Mouse (Mus musculus): Measurements from ENCODE around the gene Pon3.

GRCm38 (mm10) chr6:5238799-5239198 is 17.3 kb downstream of the Pon3 start:
- no peak for TF ChIP-seq CTCF (IDR thresholded peaks at IDR 0.05; ENCODE audit: extremely low read depth, insufficient read depth, low read length)
- TF ChIP-seq POLR2A (IDR thresholded peaks at IDR 0.05; ENCODE audit: extremely low read depth, insufficient read depth, low read length) = no peak
